Mouse (Mus musculus) kidney, embryonic 16.5 days (tissue): ENCODE measurements around the gene Ovca2. TPM values are rescaled to one million over a fixed set of nuclear protein-coding genes. Genes with fewer than 3 reads are reported as not detected.

Source experiments
- ATAC-seq: fragments of 200-750 bp; cut with Nextera tagmentation; 2 replicates; pipeline ENCODE4 v1.8.0; 2017; ENCODE audit warnings: moderate TSS enrichment; ENCODE audit not compliant: low FRiP score, low TSS enrichment
- H3K27ac ChIP-seq: fragments of 300-500 bp; sonication (generic); 2 replicates; pipeline ENCODE4 v1.5.1; 2014; ENCODE audit warnings: low read length
- H3K27me3 ChIP-seq: fragments of 300-500 bp; sonication (generic); 2 replicates; pipeline ENCODE4 v1.6.1; 2014; ENCODE audit warnings: low read length, control low read depth, mixed read lengths; ENCODE audit not compliant: insufficient read depth
- H3K36me3 ChIP-seq: fragments of 300-500 bp; sonication (generic); 2 replicates; pipeline ENCODE4 v1.6.1; 2014; ENCODE audit warnings: low read length, control low read depth, mixed read lengths; ENCODE audit not compliant: insufficient read depth
- H3K4me1 ChIP-seq: fragments of 300-500 bp; sonication (generic); 2 replicates; pipeline ENCODE4 v1.6.1; 2014; ENCODE audit warnings: low read length, control low read depth, mixed read lengths; ENCODE audit not compliant: insufficient read depth
- H3K4me2 ChIP-seq: fragments of 300-500 bp; sonication (generic); replicated peaks from 2 replicates; pipeline ENCODE4 v1.6.1; 2014; ENCODE audit warnings: low read depth, low read length
- H3K4me3 ChIP-seq: fragments of 300-500 bp; sonication (generic); 2 replicates; pipeline ENCODE4 v1.5.1; 2014; ENCODE audit warnings: mild to moderate bottlenecking, low read length
- H3K9ac ChIP-seq: fragments of 300-500 bp; sonication (generic); replicated peaks from 2 replicates; pipeline ENCODE4 v1.6.1; 2014; ENCODE audit warnings: low read length
- H3K9me3 ChIP-seq: fragments of 300-500 bp; sonication (generic); 2 replicates; pipeline ENCODE4 v1.6.1; 2016; ENCODE audit warnings: low read length, control low read depth
- WGBS: fragments of 180-500 bp; shearing (Covaris S2); extraction: QIAGEN DNeasy Blood & Tissue Kit; methylation state at CpG from one replicate; pipeline ENCODE4 v1.1.7; 2014; 5-methylcytosine and 5-hydroxymethylcytosine counted together
- polyA plus RNA-seq: library from polyadenylated mRNA; unstranded; fragments of >200 nt; fragmentation: Nextera tagmentation; extraction: Ambion mirVana; gene quantifications from 2 replicates; pipeline ENCODE4 v1.2.1, GENCODE M21; 2015

Ovca2 gene
- polyA plus RNA-seq: 26.1 and 26.9 TPM in 2 replicates

GRCm38 (mm10) chr11:75178672-75179208 lies at the start of gene Ovca2:
Gene Ovca2 (minus strand): TSS chr11:75178835.
- Histone ChIP-seq H3K9me3 (no peaks in the 10 kb centered on the region), H3K27me3 (no peaks in the 10 kb centered on the region), H3K36me3 (peaks cover 33% of the 10 kb centered on the region), H3K4me1 (peaks cover 17% of the 10 kb centered on the region), H3K4me2 (peak within 1 kb of the TSS; percentile 88), H3K4me3 (peak within 1 kb of the TSS; percentile 71), H3K9ac (peak within 1 kb of the TSS; percentile 71), H3K27ac (peak within 1 kb of the TSS; percentile 77)
- peak; percentile 97 for ATAC-seq
- under 1% methylated on average over 33 of the region's 33 CpGs for WGBS

- no peak overlapping the region for H3K27ac ChIP-seq
Measured at GRCm38 (mm10) chr11:75227632-75228031, 49.0 kb upstream of the Ovca2 start.

GRCm38 (mm10) chr11:75224835-75225234 lies 46.2 kb upstream of the Ovca2 start:
- H3K27me3 ChIP-seq: no peaks in the 10 kb centered on the region
- no peak overlapping the region for H3K4me2 ChIP-seq
- no peaks in the 10 kb centered on the region for H3K36me3 ChIP-seq
- H3K4me3 ChIP-seq: no peak overlapping the region
- WGBS: 87% methylated on average over 4 of the region's 4 CpGs
- H3K4me1 ChIP-seq: peaks cover 12% of the 10 kb centered on the region
- no peaks in the 10 kb centered on the region for H3K9me3 ChIP-seq
- no peak overlapping the region for H3K27ac ChIP-seq
- no peak for ATAC-seq
- no peak overlapping the region for H3K9ac ChIP-seq

More at GRCm38 (mm10) chr11:75227632-75228031, 49.0 kb upstream of the Ovca2 start:
- Histone ChIP-seq H3K9me3 (no peaks in the 10 kb centered on the region), H3K4me1 (no peaks in the 10 kb centered on the region), H3K36me3 (no peaks in the 10 kb centered on the region), H3K9ac (no peak overlapping the region), H3K27me3 (no peaks in the 10 kb centered on the region), H3K4me2 (no peak overlapping the region), H3K4me3 (no peak overlapping the region)
- 34% methylated on average over 3 of the region's 3 CpGs for WGBS
- no peak for ATAC-seq

- Histone ChIP-seq H3K9ac (no peak overlapping the region), H3K4me3 (no peak overlapping the region), H3K27me3 (no peaks in the 10 kb centered on the region), H3K27ac (no peak overlapping the region), H3K9me3 (no peaks in the 10 kb centered on the region), H3K36me3 (no peaks in the 10 kb centered on the region), H3K4me1 (peaks cover 14% of the 10 kb centered on the region), H3K4me2 (no peak overlapping the region)
- ATAC-seq: no peak
- 85% methylated on average over 12 of the region's 12 CpGs for whole genome bisulfite sequencing
Measured at GRCm38 (mm10) chr11:75224062-75224461, 45.4 kb upstream of the Ovca2 start.

- H3K36me3 ChIP-seq: no peaks in the 10 kb centered on the region
- H3K27me3 ChIP-seq: no peaks in the 10 kb centered on the region
- no peak overlapping the region for H3K9ac ChIP-seq
- H3K4me2 ChIP-seq: no peak overlapping the region
- H3K4me1 ChIP-seq: peaks cover 21% of the 10 kb centered on the region
- no peaks in the 10 kb centered on the region for H3K9me3 ChIP-seq
- no peak for ATAC-seq
- H3K27ac ChIP-seq: no peak overlapping the region
- no peak overlapping the region for H3K4me3 ChIP-seq
- WGBS: 29% methylated on average over 5 of the region's 6 CpGs
Measured at GRCm38 (mm10) chr11:75220517-75221145, 42.0 kb upstream of the Ovca2 start.

GRCm38 (mm10) chr11:75220115-75220514 lies 41.5 kb upstream of the Ovca2 start:
- Histone ChIP-seq H3K4me2 (no peak overlapping the region), H3K27me3 (no peaks in the 10 kb centered on the region), H3K36me3 (no peaks in the 10 kb centered on the region), H3K27ac (no peak overlapping the region), H3K4me3 (no peak overlapping the region), H3K9me3 (no peaks in the 10 kb centered on the region), H3K4me1 (peaks cover 24% of the 10 kb centered on the region), H3K9ac (peak overlapping the region; percentile 25; the same call in 1 of the 2 replicates)
- 42% methylated on average over 9 of the region's 9 CpGs for WGBS
- no peak for ATAC-seq

- H3K4me1 ChIP-seq: peaks cover 41% of the 10 kb centered on the region
- no peaks in the 10 kb centered on the region for H3K27me3 ChIP-seq
- peak; percentile 40 for ATAC-seq
- peak overlapping the region; percentile 56 for H3K9ac ChIP-seq
- H3K4me3 ChIP-seq: peak overlapping the region; percentile 39
- peak overlapping the region; percentile 93 for H3K27ac ChIP-seq
- peak overlapping the region; percentile 64 for H3K4me2 ChIP-seq
- WGBS: 18% methylated on average over 13 of the region's 13 CpGs
- H3K9me3 ChIP-seq: no peaks in the 10 kb centered on the region
- H3K36me3 ChIP-seq: no peaks in the 10 kb centered on the region
Measured at GRCm38 (mm10) chr11:75214081-75214950, 35.7 kb upstream of the Ovca2 start.

- Histone ChIP-seq H3K27me3 (no peaks in the 10 kb centered on the region), H3K27ac (peak overlapping the region; percentile 93), H3K4me2 (peak overlapping the region; percentile 64), H3K4me1 (peaks cover 41% of the 10 kb centered on the region), H3K9me3 (no peaks in the 10 kb centered on the region), H3K36me3 (no peaks in the 10 kb centered on the region), H3K9ac (peak overlapping the region; percentile 56), H3K4me3 (peak overlapping the region; percentile 39)
- 4% methylated on average over 34 of the region's 35 CpGs for WGBS
- peak; percentile 71 for ATAC-seq
Measured at GRCm38 (mm10) chr11:75213372-75214080, 34.9 kb upstream of the Ovca2 start.

- Histone ChIP-seq H3K4me1 (peaks cover 41% of the 10 kb centered on the region), H3K9me3 (no peaks in the 10 kb centered on the region), H3K27me3 (no peaks in the 10 kb centered on the region), H3K4me2 (no peak overlapping the region), H3K4me3 (no peak overlapping the region), H3K36me3 (no peaks in the 10 kb centered on the region), H3K9ac (no peak overlapping the region), H3K27ac (peak overlapping the region; percentile 86)
- ATAC-seq: no peak
- 53% methylated on average over 3 of the region's 3 CpGs for WGBS
Measured at GRCm38 (mm10) chr11:75212876-75213275, 34.2 kb upstream of the Ovca2 start.
